Comparison of ENCODE assay signal across 32 mouse cellular contexts in genomic region chr16:85805581-85805980, GRCm38 (mm10). TPM values are rescaled to one million over a fixed set of nuclear protein-coding genes. Genes with fewer than 3 reads are reported as not detected.
DNase-seq lines count a peak whose midpoint lies in the region; ATAC-seq lines count a peak whose summit lies in the region.
"Had no signal": no experiment of that assay in that cellular context is flagged by ENCODE, and none has a peak within 500 bp of the region (broad histone marks: within the 10 kb centered on the region; RNA-seq: fewer than 3 reads in every experiment).

No protein-coding gene starts in this region.

- no peaks in the 10 kb centered on the region for H3K36me3 ChIP-seq in forebrain, embryonic 14.5 days (ENCODE audit: control insufficient read depth, insufficient read depth, low read length)
- no peaks in the 10 kb centered on the region for H3K36me3 ChIP-seq in forebrain, embryonic 12.5 days (replicated peaks)
- H3K36me3 ChIP-seq: embryonic facial prominence, embryonic 13.5 days; G1E; hindbrain, embryonic 12.5 days; intestine, embryonic 15.5 days; limb, embryonic 12.5 days; lung, embryonic 15.5 days; midbrain, embryonic 10.5 days; midbrain, embryonic 15.5 days; neural tube, embryonic 15.5 days had no signal

- intact Hi-C loops in heart, postnatal 36 days (cut with DNase I): loop anchor here (5.0 to 10.0 kb wide), 5 partner anchors 261 to 1319 kb away; no protein-coding TSS in a partner anchor

- H3K4me3 ChIP-seq in forebrain, embryonic 14.5 days (ENCODE audit: low read depth, low read length): no peak overlapping the region
- H3K4me3 ChIP-seq in forebrain, embryonic 12.5 days (replicated peaks): no peak overlapping the region
- H3K4me3 ChIP-seq: embryonic facial prominence, embryonic 13.5 days; erythroblast, embryonic 14.5 days; forebrain, embryonic 13.5 days; hindbrain, embryonic 12.5 days; intestine, embryonic 15.5 days; limb, embryonic 12.5 days; lung, embryonic 15.5 days; midbrain, embryonic 10.5 days; midbrain, embryonic 15.5 days; neural tube, embryonic 15.5 days had no signal

- no peaks in the 10 kb centered on the region for H3K9me3 ChIP-seq in forebrain, embryonic 14.5 days (replicated peaks; ENCODE audit: control insufficient read depth, low read length)
- H3K9me3 ChIP-seq in forebrain, embryonic 12.5 days: no peaks in the 10 kb centered on the region
- H3K9me3 ChIP-seq: embryonic facial prominence, embryonic 13.5 days; forebrain, embryonic 13.5 days; hindbrain, embryonic 12.5 days; intestine, embryonic 15.5 days; limb, embryonic 12.5 days; lung, embryonic 15.5 days; midbrain, embryonic 10.5 days; midbrain, embryonic 15.5 days; neural tube, embryonic 15.5 days had no signal

- H3K27me3 ChIP-seq in forebrain, embryonic 14.5 days (replicated peaks; ENCODE audit: control insufficient read depth, insufficient read depth, low read length): no peaks in the 10 kb centered on the region
- no peaks in the 10 kb centered on the region for H3K27me3 ChIP-seq in forebrain, embryonic 12.5 days
- H3K27me3 ChIP-seq: embryonic facial prominence, embryonic 13.5 days; forebrain, embryonic 13.5 days; hindbrain, embryonic 12.5 days; intestine, embryonic 15.5 days; limb, embryonic 12.5 days; lung, embryonic 15.5 days had no signal

- peak; percentile 48 for DNase-seq in forebrain, embryonic 14.5 days (ENCODE audit: low spot score)
- peak; percentile 60 for DNase-seq in heart, adult 8-10 months (ENCODE audit: low spot score)
- no peak for DNase-seq in heart, postnatal 36 days
- DNase-seq in layer of hippocampus, adult 11-12 months (ENCODE audit: low spot score): peak; percentile 40
- DNase-seq in layer of hippocampus, postnatal 36 days: no peak
- peak; percentile 39 for DNase-seq in brain, adult 2 months (ENCODE audit: low read depth, low spot score)
- no peak for DNase-seq in spleen, adult 12 weeks (ENCODE audit: low spot score)
- DNase-seq: adrenal gland, adult 8-10 months; cerebellum, adult 11-12 months; cerebellum, adult 9-11 months; embryo, embryonic 11 days; kidney, adult 2 months; kidney, postnatal 36 days; right cerebral cortex, postnatal 25 days; spleen, adult 18-20 months; thymus, postnatal 14 days had no signal

- H3K4me1 ChIP-seq in forebrain, embryonic 14.5 days (ENCODE audit: control insufficient read depth, insufficient read depth, low read length): peaks cover 10% of the 10 kb centered on the region; the same call in 1 of the 2 replicates
- peaks cover 17% of the 10 kb centered on the region for H3K4me1 ChIP-seq in forebrain, embryonic 12.5 days
- H3K4me1 ChIP-seq: intestine, embryonic 15.5 days had no signal

- ATAC-seq in forebrain, embryonic 14.5 days: no peak
- ATAC-seq in forebrain, embryonic 12.5 days (ENCODE audit: low FRiP score): no peak
- ATAC-seq: forebrain, embryonic 13.5 days; hindbrain, postnatal 0 days; intestine, embryonic 15.5 days; midbrain, embryonic 15.5 days had no signal

- no peak overlapping the region; the same call in 1 of the 2 replicates for H3K27ac ChIP-seq in forebrain, embryonic 14.5 days (ENCODE audit: low read depth, low read length)
- no peak overlapping the region for H3K27ac ChIP-seq in forebrain, embryonic 12.5 days
- H3K27ac ChIP-seq: embryonic facial prominence, embryonic 13.5 days; forebrain, embryonic 13.5 days; hindbrain, embryonic 12.5 days; hindbrain, postnatal 0 days; intestine, embryonic 15.5 days; limb, embryonic 12.5 days; midbrain, embryonic 10.5 days; midbrain, embryonic 15.5 days; neural tube, embryonic 15.5 days had no signal

- WGBS in forebrain, embryonic 14.5 days: 57% methylated on average over 2 of the region's 2 CpGs
- WGBS in forebrain, embryonic 12.5 days: 82% methylated on average over 2 of the region's 2 CpGs

- H3K9ac ChIP-seq in forebrain, embryonic 14.5 days (ENCODE audit: low read length): no peak overlapping the region
- H3K9ac ChIP-seq in forebrain, embryonic 12.5 days: no peak overlapping the region
- H3K9ac ChIP-seq: embryonic facial prominence, embryonic 13.5 days; forebrain, embryonic 13.5 days; hindbrain, embryonic 12.5 days; intestine, embryonic 15.5 days; limb, embryonic 12.5 days; lung, embryonic 15.5 days; midbrain, embryonic 15.5 days; neural tube, embryonic 15.5 days had no signal

- H3K4me2 ChIP-seq in forebrain, embryonic 14.5 days (ENCODE audit: low read length): no peak overlapping the region
- no peak overlapping the region for H3K4me2 ChIP-seq in forebrain, embryonic 12.5 days
- H3K4me2 ChIP-seq: embryonic facial prominence, embryonic 13.5 days; forebrain, embryonic 13.5 days; heart, embryonic 11.5 days; hindbrain, embryonic 12.5 days; intestine, embryonic 15.5 days; limb, embryonic 12.5 days; liver, embryonic 11.5 days; midbrain, embryonic 15.5 days; neural tube, embryonic 15.5 days had no signal

RNA-seq across cellular contexts. Expression of gene Adamts1, which starts 2.7 kb away (rescaled TPM):
- 6.7 and 7.4 TPM in 2 replicates for polyA plus RNA-seq in forebrain, embryonic 14.5 days (2014; fragmentation: Nextera tagmentation; extraction: Ambion mirVana)
- 10.3 and 14.3 TPM in 2 replicates for polyA plus RNA-seq in forebrain, embryonic 12.5 days (2016; fragmentation: Nextera tagmentation; extraction: Ambion mirVana)
- total RNA-seq in heart, adult 8-10 months (2022): 10 to 100 TPM; 23.1 to 26.8 (median 25.4) TPM
- 10 to 100 TPM; 23.4 to 40.7 TPM for total RNA-seq in heart, postnatal 36 days (2021)
- total RNA-seq in layer of hippocampus, postnatal 36 days (2021): 10 to 100 TPM; 27.8 to 35.9 TPM
- total RNA-seq: megakaryocyte progenitor cell, adult 5-6 weeks had no signal
- polyA plus RNA-seq: erythroblast, embryonic 14.5 days; G1E had no signal

Comparison
In these comparisons a context has a peak if more than half of its experiments do, and no peak if none do; other contexts are left out.
1. DNase-seq: peak in forebrain, embryonic 14.5 days (single experiment), heart, adult 8-10 months (single experiment), layer of hippocampus, adult 11-12 months (single experiment) and brain, adult 2 months (single experiment); none in heart, postnatal 36 days (0 of 2), layer of hippocampus, postnatal 36 days (0 of 2) and spleen, adult 12 weeks (single experiment).